In genomic region chr16:90103726-90104125, GRCm38 (mm10) we compare ENCODE assay signal across 15 mouse cellular contexts.
"Had no signal": no experiment of that assay in that cellular context is flagged by ENCODE, and none has a peak within 500 bp of the region (broad histone marks: within the 10 kb centered on the region; RNA-seq: fewer than 3 reads in every experiment).

No protein-coding gene starts in this region.

- H3K4me3 ChIP-seq: limb, embryonic 13.5 days; midbrain, embryonic 10.5 days; neural tube, embryonic 12.5 days had no signal

- H3K36me3 ChIP-seq: neural tube, embryonic 12.5 days had no signal

- H3K27me3 ChIP-seq: limb, embryonic 13.5 days; neural tube, embryonic 12.5 days had no signal

- H3K9me3 ChIP-seq: limb, embryonic 13.5 days; midbrain, embryonic 10.5 days had no signal

- H3K4me2 ChIP-seq: limb, embryonic 13.5 days; neural tube, embryonic 12.5 days had no signal

- DNase-seq: kidney, adult 8-10 months; kidney, postnatal 25 days; layer of hippocampus, adult 9-11 months; lung, adult 18-20 months; lung, postnatal 4 days; midbrain, embryonic 14.5 days; right cerebral cortex, postnatal 4 days; spleen, adult 18-20 months; thymus, adult 18-20 months; thymus, postnatal 14 days had no signal

- H3K9ac ChIP-seq: limb, embryonic 13.5 days; liver, embryonic 14.5 days; neural tube, embryonic 12.5 days had no signal

- ATAC-seq: lung, postnatal 0 days had no signal

- H3K27ac ChIP-seq: limb, embryonic 13.5 days; liver, embryonic 14.5 days; midbrain, embryonic 10.5 days; neural tube, embryonic 12.5 days had no signal
